Mouse (Mus musculus) C3H10T1/2 (cell line): ENCODE data around the gene Vwa5a. TPM values are rescaled to one million over a fixed set of nuclear protein-coding genes. Genes with fewer than 3 reads are reported as not detected.

Experiments used
- polyA plus RNA-seq, 2 experiments: library from polyadenylated mRNA; unstranded; fragments of >200 nt; fragmentation: generic; extraction: Trizol; gene quantifications; one replicate each; pipeline ENCODE4 v1.2.1; 2012; ENCODE audit warnings: missing spikeins in 2 of 2

Gene Vwa5a
- 10 to 100 TPM in 1 of 2 experiments, 1 to 10 TPM in 1; 1.2 to 22.6 TPM for polyA plus RNA-seq

GRCm38 (mm10) chr9:38718102-38718501 is at the start of gene Vwa5a:
TSS of gene Vwa5a (plus strand) at chr9:38718268.

GRCm38 (mm10) chr9:38674501-38674900 is 43.6 kb upstream of the Vwa5a start, which contains the start of gene Olfr918:
TSS of gene Olfr918 (minus strand) at chr9:38674601.

GRCm38 (mm10) chr9:38751999-38752398 is 33.9 kb downstream of the Vwa5a start, which contains the start of gene Olfr920:
TSS of gene Olfr920 (plus strand) at chr9:38752299.

GRCm38 (mm10) chr9:38772768-38773167 is 54.7 kb downstream of the Vwa5a start, which contains the start of gene Olfr921:
TSS of gene Olfr921 (plus strand) at chr9:38773068.

Other genes starting within 250 kb of the Vwa5a start
- gene Olfr905, start 247.2 kb upstream of the Vwa5a start, polyA plus RNA-seq = not detected
- not detected for gene Olfr906, start 231.2 kb upstream of the Vwa5a start, polyA plus RNA-seq
- not detected for gene Olfr907, start 222.5 kb upstream of the Vwa5a start, polyA plus RNA-seq
- gene Olfr911-ps1, start 196.7 kb upstream of the Vwa5a start, polyA plus RNA-seq = not detected
- gene Olfr910, start 180.4 kb upstream of the Vwa5a start, polyA plus RNA-seq = not detected
- not detected for gene Olfr912, start 138.1 kb upstream of the Vwa5a start, polyA plus RNA-seq
- gene Olfr913, start 125.5 kb upstream of the Vwa5a start, polyA plus RNA-seq = not detected
- gene Olfr914, start 113.2 kb upstream of the Vwa5a start, polyA plus RNA-seq = not detected
- gene Olfr916, start 58.4 kb upstream of the Vwa5a start, polyA plus RNA-seq = not detected
- gene Olfr917, start 52.4 kb upstream of the Vwa5a start, polyA plus RNA-seq = not detected
- gene Olfr918, start 43.7 kb upstream of the Vwa5a start, polyA plus RNA-seq = not detected
- not detected for gene Olfr919, start 14.6 kb upstream of the Vwa5a start, polyA plus RNA-seq
- under 1 TPM in 1 of 2 experiments, not detected in 1; 0.04 TPM for gene Olfr920, start 34.0 kb downstream of the Vwa5a start, polyA plus RNA-seq
- not detected for gene Olfr921, start 54.8 kb downstream of the Vwa5a start, polyA plus RNA-seq
- not detected for gene Olfr922, start 96.3 kb downstream of the Vwa5a start, polyA plus RNA-seq
- not detected for gene Olfr923, start 108.3 kb downstream of the Vwa5a start, polyA plus RNA-seq
- not detected for gene Olfr924, start 126.2 kb downstream of the Vwa5a start, polyA plus RNA-seq
- gene Olfr26, start 136.8 kb downstream of the Vwa5a start, polyA plus RNA-seq = not detected
- not detected for gene Olfr926, start 158.9 kb downstream of the Vwa5a start, polyA plus RNA-seq
- gene Olfr930, start 211.5 kb downstream of the Vwa5a start, polyA plus RNA-seq = not detected